Mouse (Mus musculus): ENCODE measurements around the gene Ly86. TPM values are rescaled to one million over a fixed set of nuclear protein-coding genes. Genes with fewer than 3 reads are reported as not detected.
A peak's percentile ranks its signal among the peaks of the same experiment; 100 is the strongest.

Gene Ly86
- total RNA-seq, 2 experiments from 2014 or later, result 7.7 to 9.3 TPM

DNA sequence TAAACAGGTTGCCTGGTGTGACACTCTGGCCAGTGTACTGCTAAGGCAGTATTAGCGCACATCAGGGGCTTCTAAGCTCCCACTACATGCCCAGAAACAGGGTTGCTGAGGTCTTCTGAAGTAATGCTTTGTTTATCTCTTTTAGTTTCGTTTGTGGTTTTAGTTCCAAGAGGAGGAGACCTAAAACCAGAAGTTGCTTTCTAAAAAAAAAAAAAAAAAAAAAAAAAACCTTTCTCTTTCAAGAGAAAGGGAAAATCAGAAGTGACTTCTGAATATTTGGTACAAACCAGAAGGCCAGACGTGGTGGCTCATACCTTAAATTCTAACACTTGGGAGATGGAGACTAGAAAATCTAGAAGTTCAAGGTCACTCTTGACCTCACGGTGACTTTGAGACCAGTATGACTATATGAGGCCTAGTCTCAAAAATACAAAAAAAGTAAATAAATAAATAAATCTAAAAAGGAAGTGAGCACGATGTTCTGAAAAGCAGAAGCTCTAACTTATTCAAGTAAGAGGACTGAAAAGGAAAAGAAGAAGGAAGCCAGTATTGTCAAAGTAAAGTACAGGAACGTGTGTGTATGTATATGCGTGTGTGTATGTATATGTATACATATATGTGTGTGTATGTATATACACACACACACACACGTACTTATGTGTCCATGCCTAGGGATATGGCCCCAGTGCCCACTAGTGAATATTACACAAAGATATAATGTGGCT is 3.0 kb downstream of the Ly86 start:
- intact Hi-C loops (cut with DNase I), result no loop called here
- DNase-seq (ENCODE audit: low spot score in 2 of 2), result no peak

- intact Hi-C loops (cut with DNase I), result no loop called here
- DNase-seq (ENCODE audit: low spot score in 2 of 2), result no peak
Observed at GRCm38 (mm10) chr13:37349051-37349450, 4.0 kb downstream of the Ly86 start.

- intact Hi-C loops (cut with DNase I), result no loop called here
- DNase-seq (ENCODE audit: low spot score in 2 of 2), result no peak
Observed at GRCm38 (mm10) chr13:37353016-37353415, 8.0 kb downstream of the Ly86 start.

DNA sequence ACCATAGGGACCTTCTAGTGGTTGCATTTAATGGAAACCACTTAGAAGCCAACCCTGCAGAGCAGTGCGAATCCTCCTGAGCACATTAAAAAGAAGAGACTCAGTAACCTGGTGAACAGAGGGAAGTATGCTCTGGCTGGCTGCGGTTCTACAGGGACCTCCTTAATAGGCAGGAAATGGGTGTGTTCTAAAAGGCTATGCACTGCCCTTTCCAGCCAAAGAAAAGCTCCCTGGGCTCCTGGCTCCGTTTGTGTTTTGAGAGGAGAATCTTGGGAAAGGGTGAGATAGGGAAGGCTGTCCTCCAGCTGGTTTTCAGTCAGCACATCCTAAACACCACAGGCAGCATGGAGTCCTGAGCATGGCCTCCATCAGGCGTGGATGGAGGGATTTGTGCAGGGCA is 8.9 kb downstream of the Ly86 start:
- no peak for DNase-seq (ENCODE audit: low spot score in 2 of 2)
- intact Hi-C loops (cut with DNase I), result no loop called here

- intact Hi-C loops (cut with DNase I), result no loop called here
- DNase-seq (ENCODE audit: low spot score in 2 of 2), result peak in 1 of 2 experiments; percentile 79
Observed at GRCm38 (mm10) chr13:37354432-37354831, 9.4 kb downstream of the Ly86 start.

DNA sequence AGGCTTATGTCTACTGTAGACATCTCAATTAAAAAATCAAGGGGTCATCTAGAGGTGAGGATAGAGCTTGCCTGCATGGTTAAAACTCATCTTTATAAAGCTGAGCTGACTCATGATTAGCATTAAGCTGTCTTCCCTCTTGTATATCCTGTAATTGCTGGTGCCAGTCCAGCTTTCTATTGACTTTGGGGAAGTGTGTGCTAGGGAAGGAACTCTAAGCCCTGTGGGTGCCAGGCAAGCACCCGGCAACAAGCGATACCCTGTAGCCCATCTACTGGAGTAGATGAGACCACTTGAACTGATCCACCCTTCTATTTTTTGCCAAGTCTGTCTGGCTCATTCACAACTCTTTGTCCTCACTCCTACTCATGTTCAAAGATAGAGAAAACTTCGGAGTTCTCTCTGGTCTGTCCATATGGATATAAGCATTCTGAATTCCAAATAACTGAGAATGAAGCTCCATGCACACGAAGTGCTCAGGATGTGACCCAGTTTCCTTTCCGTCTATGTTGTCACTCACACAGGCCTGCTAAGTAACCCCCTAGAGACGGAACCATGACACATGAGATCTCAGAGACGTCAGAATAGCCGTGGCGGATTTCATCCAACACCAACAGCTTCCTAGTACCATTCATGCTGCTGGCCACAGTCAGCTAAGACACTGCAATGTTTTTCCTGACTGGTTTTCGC is 10.8 kb downstream of the Ly86 start:
- DNase-seq (ENCODE audit: low spot score in 2 of 2), result peak in 1 of 2 experiments; percentile 83
- intact Hi-C loops (cut with DNase I), result loop anchor here (5.0 kb wide), 2 partner anchors 62 to 463 kb away; no protein-coding TSS in a partner anchor

DNA sequence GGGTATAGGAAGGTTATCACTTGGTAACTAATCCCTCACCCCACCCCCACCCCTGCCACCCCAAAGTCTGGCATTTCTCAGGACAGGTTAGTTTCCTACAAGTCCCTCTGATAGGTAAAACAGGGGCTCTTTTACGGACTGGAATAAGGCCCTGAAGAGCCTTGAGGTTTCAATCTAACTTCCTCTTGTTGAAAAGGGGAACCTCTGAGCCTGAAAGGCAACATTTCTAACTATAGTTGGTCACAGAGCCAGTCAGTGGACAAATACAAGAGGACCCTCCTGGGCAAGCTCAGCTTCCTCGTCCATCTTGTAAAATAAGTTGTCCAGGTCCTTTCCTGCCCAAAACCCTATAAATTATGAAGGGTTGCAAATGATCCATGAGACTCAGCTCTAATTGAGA is 11.5 kb downstream of the Ly86 start:
- DNase-seq (ENCODE audit: low spot score in 2 of 2), result no peak
- intact Hi-C loops (cut with DNase I), result loop anchor here (5.0 kb wide), 2 partner anchors 61 to 464 kb away; no protein-coding TSS in a partner anchor

DNA sequence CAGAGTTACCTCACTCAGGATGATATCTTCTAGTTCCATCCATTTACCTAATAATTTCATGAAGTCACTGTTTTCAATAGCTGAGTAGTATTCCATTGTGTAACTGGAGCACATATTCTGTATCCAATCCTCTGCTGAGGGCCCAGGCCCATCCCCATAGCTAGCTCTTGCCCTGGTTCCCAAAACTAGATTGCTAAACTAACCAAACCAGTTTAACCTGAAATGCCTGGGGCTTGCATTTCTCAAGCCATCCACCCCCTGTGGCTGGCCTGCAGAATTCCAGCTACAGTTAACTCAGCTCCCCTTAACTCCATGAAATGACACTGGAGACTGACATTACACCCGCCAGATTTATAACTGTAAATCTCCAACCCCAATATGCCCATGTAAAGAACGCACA is 13.1 kb downstream of the Ly86 start:
- intact Hi-C loops (cut with DNase I), result loop anchor here (5.0 kb wide), 2 partner anchors 59 to 466 kb away; no protein-coding TSS in a partner anchor
- DNase-seq (ENCODE audit: low spot score in 2 of 2), result no peak

DNA sequence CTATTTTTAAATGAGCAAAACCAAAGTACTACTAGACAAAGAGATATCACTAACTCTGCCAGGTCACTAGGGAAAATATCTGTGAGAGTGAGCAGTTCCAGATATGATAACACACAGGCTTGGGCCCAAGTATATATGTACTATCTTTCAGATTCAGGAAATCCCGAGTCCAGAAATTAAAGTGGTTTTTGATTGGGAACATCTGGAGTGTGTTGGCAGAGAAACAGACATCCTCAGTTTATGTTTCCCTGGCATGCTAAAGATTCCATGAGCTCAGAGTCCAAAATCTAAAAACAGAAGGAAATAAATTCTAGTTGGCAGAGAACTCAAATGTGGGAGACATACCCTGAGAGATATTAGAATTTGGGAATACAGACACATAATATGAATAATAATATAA is 16.2 kb downstream of the Ly86 start:
- intact Hi-C loops (cut with DNase I), result no loop called here
- no peak for DNase-seq (ENCODE audit: low spot score in 2 of 2)

GRCm38 (mm10) chr13:37364351-37364750 is 19.3 kb downstream of the Ly86 start:
- intact Hi-C loops (cut with DNase I), result no loop called here
- DNase-seq (ENCODE audit: low spot score in 2 of 2), result peak in 1 of 2 experiments; percentile 51

DNA sequence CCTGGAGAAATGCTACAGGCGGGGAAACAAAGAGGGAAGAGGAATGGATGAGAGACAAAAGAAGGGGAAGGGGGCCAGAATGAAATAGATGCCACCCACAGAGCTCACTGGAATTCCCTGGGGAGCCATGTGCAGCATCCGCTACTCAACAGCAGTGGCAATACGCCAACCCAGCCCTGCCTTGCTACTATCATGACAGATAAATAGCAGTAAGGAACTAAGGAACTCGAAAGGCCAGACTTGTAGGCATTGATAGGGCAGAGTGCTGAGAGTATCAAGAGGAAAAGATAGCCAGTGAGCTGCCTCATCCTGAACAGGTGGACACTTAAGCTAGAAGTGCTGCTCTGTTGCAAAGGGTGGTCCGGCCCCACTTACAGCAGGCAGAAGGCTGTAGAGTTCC is 31.4 kb downstream of the Ly86 start:
- intact Hi-C loops (cut with DNase I), result no loop called here
- no peak for DNase-seq (ENCODE audit: low spot score in 2 of 2)

- peak; percentile 31 to 56 for DNase-seq (ENCODE audit: low spot score in 2 of 2)
- intact Hi-C loops (cut with DNase I), result no loop called here
Observed at GRCm38 (mm10) chr13:37388222-37389202, 43.5 kb downstream of the Ly86 start.

DNA sequence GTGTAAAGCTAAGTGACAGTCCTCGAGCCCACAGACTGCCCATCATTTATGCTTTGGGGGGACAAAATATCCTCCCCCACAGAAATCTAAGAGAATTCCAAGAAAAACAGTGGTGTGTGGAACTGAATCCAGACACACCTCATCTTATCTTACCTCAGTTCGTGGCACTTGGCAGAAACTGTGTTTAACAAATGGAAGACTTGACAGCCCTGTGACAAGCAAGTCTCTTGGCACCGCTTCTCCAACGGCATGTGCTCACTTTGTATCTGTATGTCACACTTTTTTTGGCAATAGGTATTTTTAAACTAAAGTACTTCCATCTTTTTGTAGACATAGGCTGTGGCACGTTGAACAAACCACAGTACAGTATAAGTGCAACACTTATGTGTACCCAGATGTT is 44.3 kb downstream of the Ly86 start:
- DNase-seq (ENCODE audit: low spot score in 2 of 2), result peak in 1 of 2 experiments; percentile 54
- intact Hi-C loops (cut with DNase I), result no loop called here

DNA sequence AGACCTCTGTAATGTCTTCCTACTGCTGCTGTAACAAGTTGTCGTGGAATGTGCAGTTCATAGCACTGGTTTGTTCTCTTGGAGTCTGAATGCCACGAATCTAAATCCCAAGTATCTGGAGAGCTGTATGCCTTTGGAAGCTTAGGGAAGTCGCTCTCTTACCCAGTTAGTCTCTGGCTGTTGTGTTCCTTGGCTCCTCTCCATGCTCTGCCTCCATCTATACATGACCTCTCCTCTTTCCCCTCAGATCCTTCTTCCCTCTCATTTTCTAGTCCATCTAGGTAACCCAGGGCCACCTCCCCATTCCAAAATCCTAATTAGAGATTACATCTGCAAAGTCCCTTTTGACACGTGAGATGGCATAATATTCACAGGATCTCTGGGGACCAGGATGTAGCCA is 53.8 kb downstream of the Ly86 start:
- intact Hi-C loops (cut with DNase I), result no loop called here
- no peak for DNase-seq (ENCODE audit: low spot score in 2 of 2)

- DNase-seq (ENCODE audit: low spot score in 2 of 2), result no peak
- intact Hi-C loops (cut with DNase I), result no loop called here
Observed at GRCm38 (mm10) chr13:37399340-37399739, 54.3 kb downstream of the Ly86 start.

DNA sequence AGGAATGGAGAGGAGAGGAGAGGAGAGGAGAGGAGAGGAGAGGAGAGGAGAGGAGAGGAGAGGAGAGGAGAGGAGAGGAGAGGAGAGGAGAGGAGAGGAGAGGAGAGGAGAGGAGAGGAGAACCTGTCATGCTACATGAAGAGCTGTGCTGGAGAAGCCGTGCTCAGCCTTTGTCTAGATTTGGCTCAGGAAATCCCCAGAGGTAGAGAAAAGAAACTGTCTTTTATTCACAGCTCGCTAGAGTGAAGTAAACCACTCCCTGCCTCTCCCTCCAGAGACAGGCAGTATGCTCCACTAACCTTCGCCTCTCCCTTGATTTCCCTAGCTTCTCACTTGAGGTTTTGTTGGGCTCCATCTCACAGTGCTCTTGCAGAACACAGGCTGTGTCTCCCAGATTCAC is 57.4 kb downstream of the Ly86 start:
- no peak for DNase-seq (ENCODE audit: low spot score in 2 of 2)
- intact Hi-C loops (cut with DNase I), result no loop called here

GRCm38 (mm10) chr13:37403708-37404107 is 58.7 kb downstream of the Ly86 start:
- intact Hi-C loops (cut with DNase I), result no loop called here
- no peak for DNase-seq (ENCODE audit: low spot score in 2 of 2)

DNA sequence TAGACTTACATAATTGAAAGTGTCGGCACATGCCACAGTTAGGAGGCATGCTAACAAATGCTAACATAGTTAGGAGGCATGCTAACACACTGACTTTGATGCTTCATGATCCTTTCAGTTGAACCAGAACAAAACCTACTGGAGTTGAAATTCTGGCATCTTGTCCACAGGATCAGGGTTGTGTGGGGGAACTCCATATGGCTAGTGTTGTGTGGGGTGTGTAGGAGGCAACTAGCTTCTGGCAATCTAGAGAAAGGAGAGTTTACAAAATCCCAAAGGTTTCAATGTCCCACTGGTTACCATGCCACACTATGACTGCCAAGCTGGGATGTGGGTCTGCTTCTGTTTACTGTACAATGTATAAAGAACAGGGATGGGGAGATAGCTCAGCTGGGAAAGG is 70.7 kb downstream of the Ly86 start:
- intact Hi-C loops (cut with DNase I), result loop anchor here (5.0 kb wide), 1 partner anchor 58 kb away; no protein-coding TSS in a partner anchor
- peak; percentile 45 to 93 for DNase-seq (ENCODE audit: low spot score in 2 of 2)

- no peak for DNase-seq (ENCODE audit: low spot score in 2 of 2)
- intact Hi-C loops (cut with DNase I), result loop anchor here (10.0 kb wide), 1 partner anchor 289 kb away; no protein-coding TSS in a partner anchor
Observed at GRCm38 (mm10) chr13:37423416-37423815, 78.4 kb downstream of the Ly86 start.

DNA sequence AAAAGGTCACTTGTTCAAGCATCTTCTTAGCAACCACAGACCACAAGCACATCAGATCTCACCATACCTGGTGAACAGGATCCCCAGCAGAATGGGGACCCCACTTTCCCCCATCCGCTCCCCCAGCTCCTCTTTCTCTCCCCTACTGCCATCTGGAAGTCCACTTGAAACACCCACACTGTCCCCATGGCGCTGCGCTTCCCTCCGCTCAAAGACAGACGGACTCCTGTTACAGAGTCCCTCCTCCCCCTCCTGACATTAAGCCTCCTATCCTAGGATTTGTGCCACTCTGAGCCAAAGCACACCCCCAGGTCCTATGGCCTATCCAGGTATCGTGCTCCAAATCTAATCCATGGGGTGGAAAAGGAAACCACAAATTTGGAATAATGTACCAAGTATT is 79.9 kb downstream of the Ly86 start:
- intact Hi-C loops (cut with DNase I), result loop anchor here (10.0 kb wide), 1 partner anchor 290 kb away; no protein-coding TSS in a partner anchor
- peak in 1 of 2 experiments; percentile 69 for DNase-seq (ENCODE audit: low spot score in 2 of 2)
